Mouse (Mus musculus) cerebellum, adult 2 months (tissue): ENCODE measurements at regions not wholly inside any gene's neighbourhood (a gene's known extent, or its start where the extent isn't known, plus 50 kb on each side); places are given as distances from the start of the nearest gene placed in this dataset.

Experiments
- CTCF ChIP-seq: fragments of 200-500 bp; IDR thresholded peaks from 2 replicates; pipeline ENCODE4 v1.5.1; 2011; ENCODE audit warnings: low read depth, mild to moderate bottlenecking, control low read depth, low read length, moderate library complexity, borderline replicate concordance; ENCODE audit not compliant: insufficient read depth
- POLR2A ChIP-seq: fragments of 200-500 bp; IDR thresholded peaks from 2 replicates; pipeline ENCODE4 v1.6.1; 2011; ENCODE audit warnings: low read length, control low read depth, borderline replicate concordance; ENCODE audit not compliant: insufficient read depth

DNA sequence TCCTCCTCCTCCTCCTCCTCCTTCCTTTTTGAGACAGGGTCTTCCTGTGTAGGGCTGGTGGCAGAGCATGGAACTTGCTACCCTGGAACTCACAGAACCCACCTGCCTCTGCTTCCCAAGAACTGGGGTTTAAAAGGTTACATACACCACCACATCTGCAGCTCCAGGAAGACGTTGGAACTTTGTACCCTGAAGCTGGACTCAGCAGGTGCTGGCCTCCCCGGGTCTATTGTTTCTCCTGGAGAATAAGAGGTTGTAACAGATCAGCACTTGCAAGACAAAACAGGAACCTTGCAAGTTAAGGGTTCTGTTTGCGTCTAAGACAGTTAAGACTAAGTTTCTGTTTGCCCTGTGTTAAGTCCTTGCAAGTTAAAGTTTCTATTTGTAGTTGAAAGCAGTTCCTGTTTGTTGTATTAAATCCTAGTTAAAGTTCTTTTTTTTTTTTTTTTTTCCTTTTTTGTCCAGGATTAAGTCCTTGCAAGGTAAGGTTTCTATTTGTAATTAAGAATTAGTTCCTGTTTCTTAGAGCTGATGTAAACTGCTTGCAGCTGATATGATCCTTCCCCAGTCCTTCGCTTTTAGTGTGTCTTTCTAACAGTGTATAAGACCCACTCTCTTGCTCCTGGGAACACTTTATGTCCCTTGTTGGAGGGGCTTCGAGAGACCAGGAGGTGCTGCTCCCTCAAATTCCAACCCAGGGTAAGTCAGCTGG lies 55.0 kb upstream of the Sgk1 start:
- TF ChIP-seq CTCF (no peak), POLR2A (no peak)
